Mouse (Mus musculus) MN1 (cell line): ENCODE data around the gene Lypd6b.

Source experiments
- DNase-seq: peaks from one replicate; pipeline ENCODE4 v3.0.0-alpha.2; 2016; ENCODE audit warnings: low spot score

The Lypd6b gene

GRCm38 (mm10) chr2:49942100-49942499 is 154.6 kb downstream of the Lypd6b start:
- no peak for DNase-seq

DNA sequence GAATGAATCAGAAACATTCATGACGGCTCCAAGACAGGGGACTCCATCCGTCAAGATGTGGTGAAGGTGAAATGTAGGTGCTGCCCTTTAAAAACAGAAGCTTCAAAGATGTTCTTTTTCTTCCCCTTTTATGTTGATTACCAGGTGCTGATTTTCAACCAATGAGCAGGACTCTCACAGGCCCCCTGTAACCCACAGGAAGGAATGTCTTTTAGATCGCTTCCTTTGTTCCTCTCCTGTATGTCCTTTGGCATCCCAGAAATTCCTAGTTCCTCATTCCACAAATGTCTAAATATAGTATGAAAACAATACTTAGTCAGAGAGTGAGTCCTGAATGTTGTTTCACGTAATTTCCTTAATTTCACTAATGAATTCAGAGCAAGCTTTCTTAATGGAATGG is 164.2 kb downstream of the Lypd6b start:
- DNase-seq = no peak

- DNase-seq = no peak
These were observed 165.3 kb downstream of the Lypd6b start for GRCm38 (mm10) chr2:49952632-49953293.

- no peak for DNase-seq
These were observed 170.0 kb downstream of the Lypd6b start for GRCm38 (mm10) chr2:49957449-49957848.

GRCm38 (mm10) chr2:49961991-49962390 is 174.5 kb downstream of the Lypd6b start:
- DNase-seq = no peak

DNA sequence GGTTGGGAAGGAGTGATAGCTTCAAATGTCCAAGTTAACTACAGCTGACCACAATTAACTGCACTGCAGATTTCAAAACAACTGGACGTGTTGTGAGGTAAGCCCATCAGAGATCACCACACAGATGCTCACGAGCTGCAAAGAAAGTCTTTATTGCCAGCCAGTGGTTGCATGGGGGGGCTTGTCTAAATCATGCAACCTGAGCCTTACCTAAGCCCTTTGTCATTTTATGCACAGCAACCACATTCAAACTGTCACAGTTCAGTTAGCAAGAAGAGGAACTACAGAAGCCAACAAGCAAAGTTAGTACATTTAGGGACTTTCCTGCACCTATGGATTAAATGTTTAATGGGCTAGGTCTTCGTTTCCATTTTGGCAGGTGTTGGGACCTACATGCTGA is 177.4 kb downstream of the Lypd6b start:
- no peak for DNase-seq

- no peak for DNase-seq
These were observed 180.3 kb downstream of the Lypd6b start for GRCm38 (mm10) chr2:49967748-49968147.

DNA sequence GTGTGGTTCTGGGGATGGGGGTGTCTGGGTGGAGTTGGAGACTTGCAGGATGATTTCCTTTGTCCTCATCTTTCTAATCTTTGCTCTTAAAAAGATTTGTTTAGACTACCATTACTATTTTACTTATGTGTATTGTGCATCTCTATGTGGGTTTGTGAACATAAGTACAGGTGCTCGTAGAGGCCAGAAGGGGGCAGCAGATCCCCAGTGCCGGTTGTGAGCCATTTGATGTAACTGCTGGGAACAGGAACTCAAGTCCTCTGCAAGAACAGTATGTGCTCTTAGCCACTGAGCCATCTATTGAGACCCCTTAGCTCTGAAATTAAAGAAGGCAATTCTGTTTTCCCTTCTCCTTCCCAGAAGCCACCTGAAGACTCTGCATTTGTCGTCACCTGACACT is 183.5 kb downstream of the Lypd6b start:
- DNase-seq = no peak

- DNase-seq = no peak
These were observed 191.1 kb downstream of the Lypd6b start for GRCm38 (mm10) chr2:49978606-49979005.

- DNase-seq = no peak
These were observed 192.5 kb downstream of the Lypd6b start for GRCm38 (mm10) chr2:49979991-49980390.

DNA sequence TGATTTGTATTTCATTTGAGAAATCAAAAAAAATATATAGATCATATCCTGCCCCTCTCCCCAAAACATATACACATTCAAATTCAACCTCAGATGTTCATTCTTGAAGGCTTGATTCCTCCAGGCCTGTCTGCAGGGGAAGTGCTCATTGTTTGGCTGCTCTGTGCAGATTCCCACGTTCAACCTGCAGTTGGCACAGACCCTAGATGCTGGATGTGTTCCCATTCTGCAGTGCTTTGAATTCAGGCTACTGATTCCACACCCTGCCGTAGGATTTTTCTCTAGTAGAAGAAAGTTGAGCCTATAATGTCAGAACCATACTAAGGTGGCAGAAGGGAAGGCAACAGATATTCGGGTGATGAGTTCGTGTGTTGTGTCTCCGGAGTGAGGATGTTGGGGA is 195.5 kb downstream of the Lypd6b start:
- no peak for DNase-seq

GRCm38 (mm10) chr2:49984780-49985179 is 197.3 kb downstream of the Lypd6b start:
- DNase-seq = no peak

DNA sequence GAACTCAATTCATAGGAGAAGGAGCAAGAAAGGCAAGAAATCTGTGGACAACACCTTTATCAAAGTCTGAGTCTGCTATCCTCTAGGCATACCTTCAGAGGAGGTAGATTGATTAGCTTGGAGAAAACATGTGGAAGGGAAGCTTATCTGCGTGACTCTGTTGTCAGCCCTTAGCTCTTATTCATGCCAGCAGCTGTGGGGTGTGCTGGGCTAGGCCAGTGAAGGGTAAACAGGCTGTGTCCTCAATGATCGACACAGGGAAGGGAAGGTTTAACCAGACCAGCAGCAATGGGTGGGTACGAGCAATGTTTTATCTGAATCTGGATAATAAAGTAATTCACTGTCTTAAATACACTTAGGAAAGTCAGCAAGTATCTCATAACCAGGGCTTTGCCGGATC is 208.4 kb downstream of the Lypd6b start:
- no peak for DNase-seq

- DNase-seq = no peak
These were observed 209.7 kb downstream of the Lypd6b start for GRCm38 (mm10) chr2:49997216-49997615.
